Mouse (Mus musculus) lung, adult 18-20 months (tissue): ENCODE data around the gene Mgat5.

Experiments used
- DNase-seq, 2 experiments: peaks; one replicate each; pipeline ENCODE4 v3.0.0; 2022; ENCODE audit warnings: mixed read lengths in 2 of 2

The Mgat5 gene

GRCm38 (mm10) chr1:127308207-127308725, 103.5 kb downstream of the Mgat5 start:
- DNase-seq, result no peak

GRCm38 (mm10) chr1:127308989-127309701, 104.3 kb downstream of the Mgat5 start:
- DNase-seq, result no peak

- no peak for DNase-seq
Observed at GRCm38 (mm10) chr1:127310011-127310410, 105.2 kb downstream of the Mgat5 start.

- no peak for DNase-seq
Observed at GRCm38 (mm10) chr1:127310703-127311102, 105.9 kb downstream of the Mgat5 start.

- no peak for DNase-seq
Observed at GRCm38 (mm10) chr1:127313652-127314350, 109.0 kb downstream of the Mgat5 start.

GRCm38 (mm10) chr1:127315763-127316627, 111.2 kb downstream of the Mgat5 start:
- DNase-seq, result no peak

GRCm38 (mm10) chr1:127316651-127317050, 111.8 kb downstream of the Mgat5 start:
- no peak for DNase-seq

GRCm38 (mm10) chr1:127317541-127317940, 112.7 kb downstream of the Mgat5 start:
- no peak for DNase-seq

- DNase-seq, result no peak
Observed at GRCm38 (mm10) chr1:127318486-127318885, 113.7 kb downstream of the Mgat5 start.

- DNase-seq, result no peak
Observed at GRCm38 (mm10) chr1:127319768-127320167, 115.0 kb downstream of the Mgat5 start.

GRCm38 (mm10) chr1:127320956-127321355, 116.1 kb downstream of the Mgat5 start:
- no peak for DNase-seq

GRCm38 (mm10) chr1:127321638-127322037, 116.8 kb downstream of the Mgat5 start:
- no peak for DNase-seq

- no peak for DNase-seq
Observed at GRCm38 (mm10) chr1:127322169-127322805, 117.5 kb downstream of the Mgat5 start.

- DNase-seq, result no peak
Observed at GRCm38 (mm10) chr1:127325601-127326198, 120.9 kb downstream of the Mgat5 start.

- DNase-seq, result no peak
Observed at GRCm38 (mm10) chr1:127327773-127328172, 123.0 kb downstream of the Mgat5 start.

- DNase-seq, result no peak
Observed at GRCm38 (mm10) chr1:127328354-127328875, 123.6 kb downstream of the Mgat5 start.

GRCm38 (mm10) chr1:127329810-127330209, 125.0 kb downstream of the Mgat5 start:
- no peak for DNase-seq

GRCm38 (mm10) chr1:127337740-127338139, 132.9 kb downstream of the Mgat5 start:
- no peak for DNase-seq

GRCm38 (mm10) chr1:127338833-127339487, 134.1 kb downstream of the Mgat5 start:
- no peak for DNase-seq

- no peak for DNase-seq
Observed at GRCm38 (mm10) chr1:127340296-127340695, 135.5 kb downstream of the Mgat5 start.

GRCm38 (mm10) chr1:127344913-127345312, 140.1 kb downstream of the Mgat5 start:
- no peak for DNase-seq
